Mouse (Mus musculus) intestine, embryonic 15.5 days (tissue): Measurements from ENCODE around the gene Card19. TPM values are rescaled to one million over a fixed set of nuclear protein-coding genes. Genes with fewer than 3 reads are reported as not detected.
A peak's percentile ranks its signal among the peaks of the same experiment; 100 is the strongest.

Source experiments
- ATAC-seq: fragments of 200-750 bp; cut with Nextera tagmentation; 2 replicates; pipeline ENCODE4 v1.8.0; 2017; ENCODE audit warnings: moderate TSS enrichment, moderate library complexity
- H3K27ac ChIP-seq: fragments of 300-500 bp; sonication (generic); 2 replicates; pipeline ENCODE4 v1.5.1; 2015; ENCODE audit warnings: mild to moderate bottlenecking, inconsistent platforms
- H3K27me3 ChIP-seq: fragments of 300-500 bp; sonication (generic); replicated peaks from 2 replicates; pipeline ENCODE4 v1.6.1; 2015; ENCODE audit warnings: inconsistent platforms
- H3K36me3 ChIP-seq: fragments of 300-500 bp; sonication (generic); 2 replicates; pipeline ENCODE4 v1.6.1; 2015; ENCODE audit warnings: inconsistent platforms
- H3K4me1 ChIP-seq: fragments of 300-500 bp; sonication (generic); replicated peaks from 2 replicates; pipeline ENCODE4 v1.6.1; 2015; ENCODE audit warnings: inconsistent platforms
- H3K4me2 ChIP-seq: fragments of 300-500 bp; sonication (generic); replicated peaks from 2 replicates; pipeline ENCODE4 v1.6.1; 2015; ENCODE audit warnings: mild to moderate bottlenecking, inconsistent platforms
- H3K4me3 ChIP-seq: fragments of 300-500 bp; sonication (generic); replicated peaks from 2 replicates; pipeline ENCODE4 v1.5.1; 2015; ENCODE audit warnings: inconsistent platforms
- H3K9ac ChIP-seq: fragments of 300-500 bp; sonication (generic); 2 replicates; pipeline ENCODE4 v1.6.1; 2015; ENCODE audit warnings: inconsistent platforms
- H3K9me3 ChIP-seq: fragments of 300-500 bp; sonication (generic); 2 replicates; pipeline ENCODE4 v1.6.1; 2016; ENCODE audit warnings: inconsistent platforms
- WGBS: fragments of 180-500 bp; shearing (Covaris S2); methylation state at CpG from one replicate; pipeline ENCODE4 v1.1.7; 2015; 5-methylcytosine and 5-hydroxymethylcytosine counted together
- polyA plus RNA-seq: library from polyadenylated mRNA; unstranded; fragments of >200 nt; fragmentation: Nextera tagmentation; extraction: Ambion mirVana; gene quantifications from 2 replicates; pipeline ENCODE4 v1.2.1, GENCODE M21; 2015

The Card19 gene
- polyA plus RNA-seq, 1 experiment from 2014 or later = 52.6 TPM

DNA sequence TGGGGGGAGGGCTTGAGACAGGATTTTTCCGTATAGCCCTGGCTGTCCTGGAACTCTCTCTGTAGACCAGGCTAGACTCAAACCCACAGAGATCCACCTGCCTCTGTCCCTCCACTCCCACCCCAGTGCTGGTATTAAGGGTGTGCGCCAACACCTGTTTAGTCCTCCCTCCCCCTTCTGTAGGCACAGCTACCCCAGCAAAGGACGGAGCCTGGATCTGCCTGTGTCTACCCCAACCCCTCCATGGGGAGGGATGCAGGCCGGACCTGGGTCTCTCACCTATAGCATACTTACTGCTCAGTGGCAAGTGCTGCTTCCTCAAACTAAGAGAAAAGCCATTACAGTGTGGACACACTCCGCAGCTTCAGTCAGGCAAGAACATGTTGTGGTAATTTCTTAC is 35.6 kb downstream of the Card19 start:
- Histone ChIP-seq H3K4me3 (no peak overlapping the region), H3K9me3 (no peaks in the 10 kb centered on the region), H3K4me2 (no peak overlapping the region), H3K27ac (no peak overlapping the region), H3K4me1 (peaks cover 18% of the 10 kb centered on the region), H3K9ac (no peak overlapping the region), H3K36me3 (no peaks in the 10 kb centered on the region), H3K27me3 (no peaks in the 10 kb centered on the region)
- no peak for ATAC-seq
- WGBS = 88% methylated on average over 5 of the region's 5 CpGs

DNA sequence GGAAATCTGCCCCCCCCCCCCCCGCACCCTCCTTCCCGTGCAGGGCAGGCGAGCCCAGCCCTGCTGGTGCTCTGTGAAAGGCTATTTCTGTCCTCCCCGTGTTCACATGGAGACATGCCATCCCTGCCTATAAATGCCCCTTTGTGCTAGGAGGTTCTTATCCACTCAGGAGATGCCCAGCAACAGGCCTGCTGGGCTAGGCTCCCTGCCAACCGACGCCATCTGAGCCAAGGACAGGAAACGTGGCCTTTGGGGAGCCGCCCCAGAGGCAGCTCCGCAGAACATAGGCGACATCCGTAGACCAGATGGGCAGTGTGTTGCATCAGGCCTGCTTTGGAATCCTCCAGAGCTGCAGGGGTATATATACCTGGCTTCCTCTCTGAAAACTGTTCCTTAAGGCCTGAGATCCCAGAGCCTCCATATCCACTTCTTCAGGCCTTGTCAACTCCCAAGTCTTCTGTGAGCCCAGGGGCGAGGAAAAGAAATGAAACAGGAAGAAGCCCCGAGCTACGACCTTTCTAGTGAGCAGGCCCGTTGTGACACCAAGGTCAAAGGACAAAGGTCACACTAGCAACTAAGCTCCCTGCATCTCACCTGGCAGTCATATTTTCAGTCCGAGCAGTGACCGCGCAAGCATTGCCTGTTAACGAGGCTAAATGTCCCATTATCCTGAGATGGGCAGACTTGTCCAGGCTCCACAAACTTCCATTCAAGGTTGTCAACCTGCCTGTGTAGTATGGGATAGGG is 36.8 kb downstream of the Card19 start:
- peak; percentile 67 for ATAC-seq
- Histone ChIP-seq H3K9ac (no peak overlapping the region), H3K4me2 (no peak overlapping the region), H3K4me3 (no peak overlapping the region), H3K27ac (no peak overlapping the region), H3K9me3 (no peaks in the 10 kb centered on the region), H3K27me3 (no peaks in the 10 kb centered on the region), H3K36me3 (no peaks in the 10 kb centered on the region), H3K4me1 (peaks cover 18% of the 10 kb centered on the region)
- WGBS = 69% methylated on average over 19 of the region's 19 CpGs

DNA sequence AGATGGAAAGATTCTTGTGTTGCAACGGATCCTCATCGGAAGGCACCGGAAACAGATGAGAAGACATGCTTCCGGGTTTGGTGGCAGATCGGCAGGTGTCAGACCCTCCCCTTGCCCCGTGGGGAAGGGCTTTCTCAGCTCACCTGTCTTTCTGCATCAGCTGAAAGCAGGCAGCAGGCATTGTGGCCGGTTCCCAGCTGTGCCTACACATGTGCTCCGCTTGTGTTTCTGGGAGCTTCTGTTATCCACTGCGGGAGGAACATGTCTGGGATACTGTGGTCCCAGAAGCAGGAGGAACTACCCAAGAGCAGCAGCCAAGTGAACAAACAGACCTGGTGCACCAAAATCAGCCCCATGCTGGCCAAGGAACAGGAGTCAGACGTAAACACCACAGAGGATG is 40.3 kb downstream of the Card19 start:
- H3K9ac ChIP-seq = no peak overlapping the region
- ATAC-seq = no peak
- no peak overlapping the region for H3K4me2 ChIP-seq
- H3K9me3 ChIP-seq = no peaks in the 10 kb centered on the region
- H3K36me3 ChIP-seq = no peaks in the 10 kb centered on the region
- H3K4me3 ChIP-seq = no peak overlapping the region
- H3K27ac ChIP-seq = no peak overlapping the region
- WGBS = 74% methylated on average over 10 of the region's 10 CpGs
- 0 out of 2 replicates have a peak, but pooled peaks cover 3% of the 10 kb centered on the region for H3K4me1 ChIP-seq
- H3K27me3 ChIP-seq = no peaks in the 10 kb centered on the region

DNA sequence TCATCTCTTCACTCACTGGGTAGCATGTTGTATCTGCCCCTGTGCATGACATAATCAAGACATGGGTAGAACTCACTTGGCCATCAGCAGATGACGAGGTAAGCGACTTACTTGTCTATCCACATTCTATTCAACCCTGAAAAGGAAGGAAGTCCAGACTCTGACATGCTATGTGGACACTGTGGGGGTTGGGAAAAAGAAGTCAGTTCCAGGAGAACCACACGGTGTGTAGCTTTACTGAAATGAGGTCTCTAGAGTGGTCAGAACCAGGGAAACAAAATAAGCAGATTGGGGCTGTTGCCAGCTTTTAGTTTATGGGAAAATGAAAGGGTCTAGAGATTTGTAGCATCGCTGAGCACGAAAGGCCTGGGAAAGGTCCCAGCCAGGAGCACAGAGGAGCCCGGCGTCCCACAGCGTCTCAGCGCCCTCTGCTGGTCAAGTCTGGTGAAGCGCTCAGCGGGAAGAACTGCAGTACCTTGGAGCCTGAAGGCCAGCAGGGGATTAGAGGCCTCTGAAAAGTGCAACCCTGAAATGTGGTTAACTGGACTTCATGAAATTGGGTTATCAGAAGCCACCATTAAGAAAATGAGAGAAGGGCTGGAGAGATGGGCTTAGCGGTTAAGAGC is 42.8 kb downstream of the Card19 start:
- H3K4me2 ChIP-seq = no peak overlapping the region
- no peaks in the 10 kb centered on the region for H3K4me1 ChIP-seq
- no peaks in the 10 kb centered on the region for H3K36me3 ChIP-seq
- H3K9ac ChIP-seq = no peak overlapping the region
- WGBS = 7% methylated on average over 12 of the region's 12 CpGs
- H3K4me3 ChIP-seq = no peak overlapping the region
- peak; percentile 69 for ATAC-seq
- no peak overlapping the region for H3K27ac ChIP-seq
- no peaks in the 10 kb centered on the region for H3K27me3 ChIP-seq
- H3K9me3 ChIP-seq = no peaks in the 10 kb centered on the region

DNA sequence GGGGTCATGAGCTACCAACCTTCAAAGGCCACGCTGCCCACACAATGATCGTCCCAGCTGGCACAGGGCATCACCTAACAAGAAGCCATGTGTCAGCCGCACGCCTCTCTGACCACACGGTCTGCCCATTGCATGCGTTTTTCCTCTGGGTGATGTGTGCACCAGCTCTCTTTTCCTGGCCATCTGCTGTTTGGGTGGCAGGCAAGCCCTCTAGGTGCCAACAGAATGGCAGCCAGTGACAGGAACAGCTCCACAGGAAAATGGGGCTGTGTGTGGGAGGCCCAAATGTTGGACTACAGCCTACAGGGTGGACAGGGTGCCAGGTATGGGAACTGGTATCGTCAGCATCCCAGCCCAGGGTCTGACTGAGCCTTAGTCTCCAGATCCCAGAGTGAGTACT is 43.5 kb downstream of the Card19 start:
- Histone ChIP-seq H3K27ac (no peak overlapping the region), H3K36me3 (no peaks in the 10 kb centered on the region), H3K27me3 (no peaks in the 10 kb centered on the region), H3K4me3 (no peak overlapping the region), H3K4me2 (no peak overlapping the region), H3K9ac (no peak overlapping the region), H3K9me3 (no peaks in the 10 kb centered on the region), H3K4me1 (no peaks in the 10 kb centered on the region)
- ATAC-seq = no peak
- WGBS = 93% methylated on average over 7 of the region's 7 CpGs

DNA sequence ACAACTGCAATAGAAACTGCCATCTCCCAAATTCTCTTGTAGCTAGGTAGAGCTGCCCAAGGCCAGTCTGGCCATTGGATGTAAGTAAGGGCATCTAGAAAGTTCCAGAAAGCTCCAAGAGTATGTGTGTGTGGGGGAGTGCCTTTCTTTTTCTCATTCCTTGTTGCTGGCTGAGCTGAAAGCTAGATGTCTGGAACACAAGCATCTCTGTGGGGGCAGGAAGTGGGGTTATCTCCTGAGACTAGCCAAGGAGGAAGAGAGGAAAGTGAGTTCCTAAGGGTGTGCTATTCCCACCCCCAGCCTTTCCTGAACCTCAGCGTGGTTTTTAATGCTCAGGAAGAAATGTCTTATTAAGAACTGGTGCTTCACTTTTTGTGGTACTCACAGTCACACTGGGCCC is 44.1 kb downstream of the Card19 start:
- ATAC-seq = no peak
- 83% methylated on average over 1 of the region's 1 CpGs for WGBS
- no peaks in the 10 kb centered on the region for H3K9me3 ChIP-seq
- H3K27ac ChIP-seq = no peak overlapping the region
- no peak overlapping the region for H3K4me3 ChIP-seq
- no peaks in the 10 kb centered on the region for H3K4me1 ChIP-seq
- H3K36me3 ChIP-seq = no peaks in the 10 kb centered on the region
- no peaks in the 10 kb centered on the region for H3K27me3 ChIP-seq
- no peak overlapping the region for H3K4me2 ChIP-seq
- no peak overlapping the region for H3K9ac ChIP-seq

DNA sequence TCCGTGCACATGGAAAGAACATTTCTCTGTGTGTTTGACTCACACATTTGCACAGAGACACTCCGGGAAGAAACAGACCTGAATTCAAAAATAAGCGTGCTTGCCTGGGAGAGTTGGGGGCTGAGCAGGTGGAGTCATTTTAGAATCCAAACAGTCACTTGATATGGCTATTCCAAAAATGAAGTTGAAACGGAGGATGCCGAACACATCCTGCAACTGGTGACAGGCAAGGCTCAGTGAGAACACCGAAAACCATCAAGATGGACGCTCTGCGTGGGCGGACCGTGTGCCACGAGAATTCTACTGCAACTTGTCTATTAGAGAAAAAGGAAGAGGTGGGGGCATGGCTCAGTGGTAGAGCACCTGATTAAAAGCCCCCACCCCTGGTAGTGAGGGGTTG is 45.2 kb downstream of the Card19 start:
- Histone ChIP-seq H3K27me3 (no peaks in the 10 kb centered on the region), H3K27ac (no peak overlapping the region), H3K4me2 (no peak overlapping the region), H3K4me3 (no peak overlapping the region), H3K9me3 (no peaks in the 10 kb centered on the region), H3K36me3 (no peaks in the 10 kb centered on the region), H3K9ac (no peak overlapping the region), H3K4me1 (0 out of 2 replicates have a peak, but pooled peaks cover under 1% of the 10 kb centered on the region)
- ATAC-seq = no peak
- 91% methylated on average over 11 of the region's 11 CpGs for WGBS

DNA sequence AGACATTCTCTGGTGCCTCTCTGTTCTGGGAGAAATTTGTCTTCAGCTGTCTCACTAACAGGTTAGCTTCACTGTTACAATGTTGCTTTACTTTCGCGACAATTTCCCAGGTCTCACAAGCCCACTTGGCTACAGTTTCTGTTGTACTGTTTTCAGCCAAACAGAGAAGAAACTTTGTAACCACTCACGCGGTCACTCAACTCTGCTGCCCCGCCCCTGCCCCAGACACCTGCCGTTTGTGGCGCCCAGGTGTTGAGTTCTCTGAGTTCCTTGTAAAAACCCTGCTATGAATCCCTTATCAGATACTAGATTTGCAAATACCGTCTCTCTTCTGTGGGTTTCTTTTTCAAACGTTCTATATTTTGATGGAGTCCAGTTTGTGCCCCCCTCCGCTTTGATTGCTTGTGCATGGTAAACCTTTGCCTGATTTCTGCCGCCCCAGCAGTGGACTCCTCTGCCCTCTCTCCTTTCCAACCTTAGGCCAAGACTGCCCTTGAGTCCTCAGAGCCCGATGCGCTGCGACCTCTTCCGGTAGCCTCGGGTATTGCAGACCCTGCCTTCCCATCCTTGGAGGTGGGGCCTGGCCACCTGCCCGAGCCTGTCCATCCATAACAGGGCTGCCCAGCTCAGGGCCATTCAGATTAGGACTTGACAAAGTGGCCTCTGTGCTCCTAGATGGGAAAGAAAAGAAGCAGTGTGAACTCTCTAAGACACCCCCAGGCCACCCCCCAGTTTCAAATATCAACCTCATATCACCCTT is 46.2 kb downstream of the Card19 start:
- Histone ChIP-seq H3K4me1 (0 out of 2 replicates have a peak, but pooled peaks cover 5% of the 10 kb centered on the region), H3K9ac (no peak overlapping the region), H3K27ac (no peak overlapping the region), H3K9me3 (no peaks in the 10 kb centered on the region), H3K4me2 (no peak overlapping the region), H3K27me3 (no peaks in the 10 kb centered on the region), H3K36me3 (no peaks in the 10 kb centered on the region), H3K4me3 (no peak overlapping the region)
- 12% methylated on average over 17 of the region's 17 CpGs for WGBS
- peak; percentile 89 for ATAC-seq

DNA sequence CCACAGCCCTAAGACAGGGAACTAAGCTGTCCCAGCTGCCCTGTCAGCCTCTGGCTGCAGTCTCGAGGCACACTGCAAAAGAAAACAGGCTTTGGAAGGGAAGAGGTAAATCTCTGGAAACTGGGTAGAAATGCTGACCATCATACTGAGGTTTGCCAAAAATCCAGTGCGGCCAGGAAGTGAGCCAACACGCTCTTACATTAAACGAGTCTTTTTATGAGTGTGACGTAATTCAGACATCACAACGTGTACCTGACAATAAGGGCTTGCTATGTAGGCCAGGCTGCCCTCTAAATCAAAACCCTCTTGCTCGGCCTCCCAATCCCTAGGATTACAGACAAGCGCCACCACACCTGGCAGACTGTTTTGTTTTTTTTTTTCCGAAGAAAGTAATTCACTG is 48.8 kb downstream of the Card19 start:
- peaks cover 12% of the 10 kb centered on the region; the same call in 1 of the 2 replicates for H3K4me1 ChIP-seq
- H3K27ac ChIP-seq = no peak overlapping the region
- ATAC-seq = no peak
- no peaks in the 10 kb centered on the region for H3K27me3 ChIP-seq
- no peak overlapping the region for H3K4me3 ChIP-seq
- no peaks in the 10 kb centered on the region for H3K36me3 ChIP-seq
- WGBS = 62% methylated on average over 9 of the region's 9 CpGs
- no peak overlapping the region for H3K4me2 ChIP-seq
- H3K9ac ChIP-seq = no peak overlapping the region
- no peaks in the 10 kb centered on the region for H3K9me3 ChIP-seq

DNA sequence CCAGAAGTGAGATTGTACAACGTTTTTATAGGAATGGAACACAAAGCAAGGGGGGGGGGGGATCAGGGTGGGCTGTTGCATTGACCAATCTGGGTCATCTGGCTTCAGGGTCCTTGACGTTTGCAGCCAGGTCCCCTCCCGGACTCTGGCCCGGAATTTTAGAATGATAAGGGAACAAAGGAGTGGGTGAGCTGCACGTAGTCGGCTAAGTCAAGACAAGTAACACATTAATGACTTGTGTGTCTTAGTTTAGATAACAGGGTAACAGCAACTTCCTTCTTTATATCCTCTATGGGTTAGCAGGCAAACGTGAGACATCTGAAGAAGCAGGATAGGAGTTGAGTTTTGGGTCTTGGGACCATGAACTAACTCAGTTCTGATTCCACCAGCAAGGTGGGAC is 52.2 kb downstream of the Card19 start:
- H3K4me3 ChIP-seq = no peak overlapping the region
- ATAC-seq = peak; percentile 51; the same call in 1 of the 2 replicates
- no peak overlapping the region for H3K9ac ChIP-seq
- H3K4me1 ChIP-seq = peaks cover 18% of the 10 kb centered on the region; the same call in 1 of the 2 replicates
- H3K9me3 ChIP-seq = no peaks in the 10 kb centered on the region
- no peaks in the 10 kb centered on the region for H3K27me3 ChIP-seq
- WGBS = 48% methylated on average over 7 of the region's 7 CpGs
- H3K27ac ChIP-seq = peak overlapping the region; percentile 59; the same call in 1 of the 2 replicates
- H3K4me2 ChIP-seq = no peak overlapping the region
- H3K36me3 ChIP-seq = no peaks in the 10 kb centered on the region

DNA sequence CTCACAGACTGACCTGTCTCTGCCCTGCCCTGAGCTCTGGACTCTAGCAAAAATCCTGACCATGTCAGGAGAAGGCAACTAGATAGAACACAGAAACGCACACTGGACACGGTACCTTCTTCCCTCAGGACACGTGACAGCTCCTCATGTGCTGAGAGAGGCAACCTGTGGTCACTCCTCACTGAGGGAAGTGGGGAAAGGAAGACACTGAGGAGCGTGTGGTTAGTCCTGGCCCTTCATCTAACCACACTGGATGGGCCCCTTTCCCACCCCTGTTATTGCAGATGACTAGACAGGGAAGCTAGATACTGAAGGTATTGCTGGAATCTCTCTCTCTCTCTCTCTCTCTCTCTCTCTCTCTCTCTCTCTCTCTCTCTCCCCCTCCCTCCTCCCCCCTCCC is 53.1 kb downstream of the Card19 start:
- no peak overlapping the region for H3K9ac ChIP-seq
- ATAC-seq = no peak
- WGBS = 48% methylated on average over 4 of the region's 4 CpGs
- H3K4me1 ChIP-seq = peaks cover 18% of the 10 kb centered on the region; the same call in 1 of the 2 replicates
- H3K9me3 ChIP-seq = no peaks in the 10 kb centered on the region
- no peaks in the 10 kb centered on the region for H3K36me3 ChIP-seq
- no peak overlapping the region for H3K27ac ChIP-seq
- no peaks in the 10 kb centered on the region for H3K27me3 ChIP-seq
- H3K4me2 ChIP-seq = no peak overlapping the region
- no peak overlapping the region for H3K4me3 ChIP-seq

DNA sequence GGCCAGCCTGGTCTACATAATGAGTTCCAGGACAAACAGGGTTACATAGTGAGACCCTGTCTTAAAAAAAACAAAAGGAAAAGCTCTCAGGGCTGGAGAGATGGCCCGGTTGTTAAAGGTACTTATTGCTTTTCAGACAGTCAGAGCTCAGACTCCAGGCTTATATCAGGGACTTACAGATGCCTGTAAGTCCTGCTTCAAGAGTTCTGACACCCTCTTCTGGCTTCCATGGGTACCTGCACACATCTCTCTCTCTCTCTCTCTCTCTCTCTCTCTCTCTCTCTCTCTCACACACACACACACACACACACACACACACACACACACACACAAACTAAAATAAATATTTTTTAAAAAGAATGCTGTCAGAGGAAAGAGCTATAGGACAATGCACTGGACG is 54.6 kb downstream of the Card19 start:
- 53% methylated on average over 2 of the region's 2 CpGs for WGBS
- peaks cover 18% of the 10 kb centered on the region; the same call in 1 of the 2 replicates for H3K4me1 ChIP-seq
- H3K27ac ChIP-seq = no peak overlapping the region
- no peaks in the 10 kb centered on the region for H3K27me3 ChIP-seq
- H3K36me3 ChIP-seq = no peaks in the 10 kb centered on the region
- no peak overlapping the region for H3K4me2 ChIP-seq
- ATAC-seq = no peak
- H3K9me3 ChIP-seq = no peaks in the 10 kb centered on the region
- no peak overlapping the region for H3K9ac ChIP-seq
- no peak overlapping the region for H3K4me3 ChIP-seq
